Mouse (Mus musculus) lung, embryonic 15.5 days (tissue): ENCODE results near the gene Kdelr1. TPM values are rescaled to one million over a fixed set of nuclear protein-coding genes. Genes with fewer than 3 reads are reported as not detected.
A peak's percentile ranks its signal among the peaks of the same experiment; 100 is the strongest.
"Not testable (repeated sequence)": the region's sequence is repeated elsewhere in the genome, so short reads cannot be mapped to it uniquely, and the experiment has no call there.

Experiments used
- ATAC-seq: fragments of 200-750 bp; cut with Nextera tagmentation; 2 replicates; pipeline ENCODE4 v1.8.0; 2017; ENCODE audit warnings: moderate number of reproducible peaks, borderline replicate concordance; ENCODE audit not compliant: low FRiP score, low TSS enrichment; ENCODE audit errors: extremely low read depth
- H3K27ac ChIP-seq: fragments of 300-500 bp; sonication (generic); 2 replicates; pipeline ENCODE4 v1.5.1; 2015; ENCODE audit warnings: moderate library complexity, mild to moderate bottlenecking, inconsistent platforms
- H3K27me3 ChIP-seq: fragments of 300-500 bp; sonication (generic); 2 replicates; pipeline ENCODE4 v1.6.1; 2015; ENCODE audit warnings: inconsistent platforms
- H3K36me3 ChIP-seq: fragments of 300-500 bp; sonication (generic); 2 replicates; pipeline ENCODE4 v1.6.1; 2015; ENCODE audit warnings: inconsistent platforms
- H3K4me1 ChIP-seq: fragments of 300-500 bp; sonication (generic); 2 replicates; pipeline ENCODE4 v1.6.1; 2015; ENCODE audit warnings: inconsistent platforms
- H3K4me2 ChIP-seq: fragments of 300-500 bp; sonication (generic); 2 replicates; pipeline ENCODE4 v1.6.1; 2015; ENCODE audit warnings: inconsistent platforms, mild to moderate bottlenecking, moderate library complexity
- H3K4me3 ChIP-seq: fragments of 300-500 bp; sonication (generic); 2 replicates; pipeline ENCODE4 v1.5.1; 2015; ENCODE audit warnings: mild to moderate bottlenecking, inconsistent platforms
- H3K9ac ChIP-seq: fragments of 300-500 bp; sonication (generic); 2 replicates; pipeline ENCODE4 v1.6.1; 2015; ENCODE audit warnings: inconsistent platforms
- H3K9me3 ChIP-seq: fragments of 300-500 bp; sonication (generic); 2 replicates; pipeline ENCODE4 v1.6.1; 2016; ENCODE audit warnings: inconsistent platforms
- WGBS: fragments of 180-500 bp; shearing (Covaris S2); methylation state at CpG from one replicate; pipeline ENCODE4 v1.1.7; 2015; 5-methylcytosine and 5-hydroxymethylcytosine counted together
- polyA plus RNA-seq: library from polyadenylated mRNA; unstranded; fragments of >200 nt; fragmentation: Nextera tagmentation; extraction: Ambion mirVana; gene quantifications from 2 replicates; pipeline ENCODE4 v1.2.1, GENCODE M21; 2015

Kdelr1 gene
- polyA plus RNA-seq, 1 experiment from 2014 or later, result 67.4 TPM

DNA sequence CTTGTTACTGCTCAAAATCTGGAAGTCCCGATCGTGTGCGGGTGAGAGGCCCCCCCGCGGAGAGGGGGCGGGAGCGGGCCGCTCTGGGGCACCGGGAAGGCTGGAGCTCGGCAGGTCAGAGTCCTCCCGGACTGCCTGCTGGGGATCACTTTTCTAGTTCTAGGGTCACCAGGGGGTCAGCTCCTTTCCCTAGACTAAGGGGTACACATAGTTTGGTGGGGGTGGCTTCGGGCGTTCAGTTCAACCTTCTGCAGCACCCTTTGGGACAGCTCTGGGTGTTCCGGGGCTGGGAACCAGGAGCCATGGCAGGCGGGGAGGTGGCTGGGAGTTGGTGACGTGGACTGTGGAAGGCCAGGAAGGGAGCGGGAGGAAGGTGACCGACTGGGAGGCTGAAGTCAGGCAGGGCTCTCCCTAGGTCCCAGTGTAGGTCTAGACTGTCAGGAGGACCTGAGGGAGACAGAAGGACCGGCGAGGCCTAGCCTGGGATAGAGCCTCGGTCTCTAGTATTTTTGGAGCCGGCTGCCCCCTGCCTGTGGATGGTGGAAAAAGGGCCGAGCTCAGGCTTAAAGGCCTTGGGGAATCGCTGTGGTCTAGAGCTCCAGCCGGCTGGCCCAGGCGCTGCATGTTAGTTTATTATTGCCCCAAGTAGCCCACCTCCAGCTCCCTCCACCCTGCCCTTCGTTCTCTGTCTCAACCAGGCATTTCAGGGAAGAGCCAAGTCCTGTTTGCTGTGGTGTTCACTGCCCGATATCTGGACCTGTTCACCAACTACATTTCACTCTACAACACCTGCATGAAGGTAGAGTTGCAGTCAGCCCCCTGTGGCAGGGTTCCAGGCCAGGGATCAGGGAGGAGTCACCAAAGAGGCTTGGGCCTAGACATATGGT lies 732 bp downstream of the Kdelr1 start:
- Histone ChIP-seq H3K4me2 (peak overlapping the region; percentile 70), H3K9ac (peak overlapping the region; percentile 94), H3K4me1 (peaks cover 35% of the 10 kb centered on the region), H3K27ac (peak overlapping the region; percentile 92), H3K36me3 (peaks cover 32% of the 10 kb centered on the region), H3K9me3 (no peaks in the 10 kb centered on the region), H3K4me3 (peak overlapping the region; percentile 78), H3K27me3 (peaks cover 37% of the 10 kb centered on the region)
- WGBS, result 2% methylated on average over 28 of the region's 28 CpGs
- peak; percentile 44 for ATAC-seq

DNA sequence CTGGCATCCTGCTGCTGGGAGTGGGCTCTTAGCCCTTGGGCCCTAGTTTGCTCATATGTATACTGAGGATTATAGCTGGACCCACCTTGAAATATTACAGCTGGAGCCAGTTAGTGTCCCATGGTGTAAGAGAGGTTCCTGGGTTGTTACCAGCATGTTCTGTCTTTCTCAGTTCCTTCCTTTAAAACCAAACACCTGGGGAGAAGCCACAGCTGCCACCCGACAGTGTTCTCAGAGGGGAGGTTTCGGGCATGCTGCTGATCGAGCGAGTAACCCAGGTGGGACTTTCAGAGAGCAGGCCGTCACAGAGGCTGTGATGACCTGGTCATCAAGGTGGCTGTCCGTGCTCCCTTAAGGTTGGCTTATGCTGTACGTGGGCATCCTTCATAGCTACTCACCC lies 4.3 kb downstream of the Kdelr1 start:
- Histone ChIP-seq H3K27me3 (peaks cover 2% of the 10 kb centered on the region; the same call in 1 of the 2 replicates), H3K9me3 (no peaks in the 10 kb centered on the region)
- ATAC-seq, result no peak

DNA sequence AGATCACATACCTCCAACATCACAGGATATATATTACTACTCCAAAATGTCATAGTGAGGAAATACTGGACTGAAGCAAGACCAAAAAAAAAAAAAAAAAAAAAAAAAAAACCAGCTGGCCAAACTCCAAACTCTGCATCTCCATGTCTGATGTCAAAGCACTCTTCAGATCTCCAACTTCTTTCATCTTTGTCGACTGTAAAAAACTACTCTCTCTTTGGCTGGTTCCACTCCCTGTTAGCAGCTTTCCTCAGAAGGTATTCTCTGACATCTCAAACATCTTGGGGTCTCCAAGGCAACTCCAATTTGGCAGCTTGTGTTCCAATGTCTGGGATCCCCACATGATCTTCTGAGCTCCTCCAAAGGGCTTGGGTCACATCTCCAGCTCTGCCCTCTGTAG lies 5.7 kb downstream of the Kdelr1 start, which contains the start of gene Grin2d:
TSS of gene Grin2d (minus strand) at position 101 of the 400 bp plus-strand sequence.
- not testable (repeated sequence) for H3K9ac ChIP-seq, H3K9me3 ChIP-seq, H3K27me3 ChIP-seq

More for the DNA sequence above, 4.3 kb downstream of the Kdelr1 start:
- peaks cover 16% of the 10 kb centered on the region for H3K4me1 ChIP-seq
- no peak overlapping the region for H3K9ac ChIP-seq
- H3K27ac ChIP-seq, result no peak overlapping the region
- H3K4me3 ChIP-seq, result no peak overlapping the region
- no peak overlapping the region for H3K4me2 ChIP-seq
- H3K36me3 ChIP-seq, result peaks cover 66% of the 10 kb centered on the region
- 98% methylated on average over 7 of the region's 7 CpGs for WGBS

DNA sequence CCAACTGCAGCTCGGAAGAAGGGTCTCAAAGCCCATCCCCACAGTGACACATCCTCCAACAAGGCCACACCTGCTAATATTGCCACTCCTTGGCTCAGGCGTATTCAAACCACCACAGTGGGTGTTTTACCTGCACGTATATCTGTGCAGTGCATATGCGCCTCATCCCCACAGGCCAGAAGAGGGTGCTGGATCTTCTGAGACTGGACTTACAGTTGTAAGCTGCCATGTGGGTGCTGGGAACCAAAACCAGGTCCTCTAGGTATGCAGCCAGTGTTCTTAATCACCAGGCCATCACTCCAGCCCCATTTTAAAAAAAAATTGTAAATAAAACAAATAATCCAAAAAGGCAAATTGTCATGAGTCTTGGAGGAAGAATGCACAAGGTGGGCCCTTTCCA lies 8.0 kb downstream of the Kdelr1 start:
- H3K27me3 ChIP-seq, result no peaks in the 10 kb centered on the region
- peaks cover 96% of the 10 kb centered on the region for H3K36me3 ChIP-seq
- no peak for ATAC-seq
- no peak overlapping the region for H3K4me2 ChIP-seq
- WGBS, result 92% methylated on average over 4 of the region's 4 CpGs
- no peak overlapping the region for H3K9ac ChIP-seq
- no peaks in the 10 kb centered on the region for H3K4me1 ChIP-seq
- H3K9me3 ChIP-seq, result no peaks in the 10 kb centered on the region
- H3K4me3 ChIP-seq, result no peak overlapping the region
- no peak overlapping the region for H3K27ac ChIP-seq

More for the DNA sequence above, 5.7 kb downstream of the Kdelr1 start, which contains the start of gene Grin2d:
- H3K27ac ChIP-seq, ATAC-seq, H3K4me2 ChIP-seq, H3K4me3 ChIP-seq: not testable (repeated sequence)
- peaks cover 80% of the 10 kb centered on the region for H3K36me3 ChIP-seq
- 77% methylated on average over 1 of the region's 1 CpGs for WGBS
- H3K4me1 ChIP-seq, result peaks cover 16% of the 10 kb centered on the region

DNA sequence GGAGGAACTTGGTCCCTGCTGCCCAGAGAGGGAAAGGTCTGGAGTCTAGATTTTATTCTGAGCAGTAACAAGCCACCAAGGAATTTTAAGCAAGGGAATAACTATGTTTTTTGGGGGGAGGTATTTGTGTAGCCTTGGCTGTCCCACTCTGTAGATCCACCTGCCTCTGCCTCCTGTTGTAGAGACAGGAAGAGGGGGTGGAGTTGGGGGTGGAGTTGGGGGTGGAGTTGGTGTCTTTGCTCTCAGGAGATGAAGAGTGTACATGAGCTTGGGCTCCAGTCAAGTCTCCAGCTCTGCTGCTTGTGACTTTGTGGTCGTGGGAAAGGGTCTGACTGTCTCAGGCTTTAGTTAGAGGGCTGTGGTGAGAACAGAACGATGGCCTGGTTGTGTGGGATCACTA lies 8.4 kb downstream of the Kdelr1 start:
- no peak overlapping the region for H3K9ac ChIP-seq
- no peaks in the 10 kb centered on the region for H3K27me3 ChIP-seq
- no peak overlapping the region for H3K27ac ChIP-seq
- no peak overlapping the region for H3K4me2 ChIP-seq
- no peaks in the 10 kb centered on the region for H3K4me1 ChIP-seq
- WGBS, result 85% methylated on average over 2 of the region's 2 CpGs
- no peak for ATAC-seq
- no peaks in the 10 kb centered on the region for H3K9me3 ChIP-seq
- peaks cover 96% of the 10 kb centered on the region for H3K36me3 ChIP-seq
- H3K4me3 ChIP-seq, result no peak overlapping the region

DNA sequence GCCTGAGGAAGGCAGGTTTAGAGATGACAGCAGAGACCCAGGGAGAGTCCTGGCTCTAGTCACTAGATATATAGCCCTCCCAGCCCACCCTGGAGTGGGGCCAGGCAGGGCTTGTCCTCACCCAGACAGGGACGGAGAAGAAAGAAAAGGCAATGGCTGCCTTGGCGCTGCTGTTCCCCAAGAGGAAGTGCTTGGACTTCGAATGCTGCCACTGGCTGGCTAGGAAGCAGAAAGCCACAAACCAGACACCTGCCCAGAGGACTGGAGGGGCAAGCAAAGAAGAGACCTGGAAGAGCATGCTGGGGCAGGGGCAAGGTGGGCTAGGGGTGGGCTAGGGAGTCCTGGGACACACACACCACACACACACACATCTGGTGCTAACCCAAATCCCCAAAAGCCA lies 14.7 kb downstream of the Kdelr1 start:
- H3K9ac ChIP-seq, result no peak overlapping the region
- peaks cover 38% of the 10 kb centered on the region for H3K36me3 ChIP-seq
- no peak overlapping the region for H3K4me3 ChIP-seq
- H3K9me3 ChIP-seq, result no peaks in the 10 kb centered on the region
- no peaks in the 10 kb centered on the region for H3K4me1 ChIP-seq
- H3K27me3 ChIP-seq, result no peaks in the 10 kb centered on the region
- no peak overlapping the region for H3K4me2 ChIP-seq
- H3K27ac ChIP-seq, result no peak overlapping the region
- WGBS, result 30% methylated on average over 3 of the region's 3 CpGs
- ATAC-seq, result no peak

DNA sequence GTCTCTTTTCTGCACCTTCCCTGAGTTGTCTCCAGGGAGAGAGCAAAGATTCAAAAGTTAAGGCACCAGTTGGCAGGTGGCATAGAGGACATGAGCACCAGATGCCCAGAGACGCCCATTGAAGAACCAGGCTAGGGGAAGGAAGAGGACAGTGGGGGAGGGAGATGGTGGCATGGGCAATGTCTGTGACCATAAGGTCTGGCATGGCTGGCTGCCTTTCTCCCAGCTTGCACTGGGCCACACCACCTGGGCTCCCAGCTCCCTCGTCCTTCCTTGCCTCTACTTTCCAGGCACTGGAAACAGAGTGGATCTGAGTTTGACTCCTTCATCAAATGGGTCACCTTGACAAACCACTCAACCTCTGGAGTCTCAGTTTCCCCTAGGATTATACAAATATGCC lies 20.1 kb downstream of the Kdelr1 start:
- H3K27me3 ChIP-seq, result no peaks in the 10 kb centered on the region
- H3K4me3 ChIP-seq, result no peak overlapping the region
- no peaks in the 10 kb centered on the region for H3K9me3 ChIP-seq
- 87% methylated on average over 2 of the region's 2 CpGs for WGBS
- no peak for ATAC-seq
- H3K36me3 ChIP-seq, result no peaks in the 10 kb centered on the region
- no peak overlapping the region for H3K9ac ChIP-seq
- no peak overlapping the region for H3K4me2 ChIP-seq
- peaks cover 12% of the 10 kb centered on the region for H3K4me1 ChIP-seq
- no peak overlapping the region for H3K27ac ChIP-seq

DNA sequence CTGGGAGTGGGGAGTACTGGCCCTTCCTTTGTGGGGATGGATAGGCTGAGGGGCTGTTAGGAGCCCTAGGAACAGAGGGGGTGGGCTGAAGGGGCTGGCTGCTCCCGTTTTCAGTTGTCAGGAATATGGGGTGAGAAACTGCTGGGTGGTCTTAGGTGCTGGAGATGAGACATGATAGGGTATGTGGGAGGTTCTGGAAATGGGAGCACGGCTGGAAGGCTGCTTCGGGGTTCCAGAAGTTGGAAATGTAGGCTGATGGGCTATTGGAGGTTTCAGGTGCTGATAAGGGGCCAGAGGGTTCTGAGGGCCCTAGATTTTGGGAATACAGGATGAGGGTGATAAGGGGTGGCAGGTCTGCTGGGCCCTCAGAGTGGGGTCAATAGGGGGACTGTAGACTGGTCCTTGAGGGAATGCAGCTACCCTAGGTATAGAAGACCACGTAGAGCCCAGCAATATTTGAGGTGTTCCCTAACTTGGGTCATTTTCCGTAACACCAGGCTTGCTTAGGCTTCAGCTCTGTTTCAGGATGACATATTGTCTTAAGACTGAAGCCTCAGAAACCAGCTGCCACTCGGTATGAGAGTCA lies 23.5 kb downstream of the Kdelr1 start:
- H3K4me2 ChIP-seq, result peak overlapping the region; percentile 81
- ATAC-seq, result peak; percentile 17
- H3K27ac ChIP-seq, result peak overlapping the region; percentile 56
- H3K27me3 ChIP-seq, result no peaks in the 10 kb centered on the region
- WGBS, result 66% methylated on average over 6 of the region's 6 CpGs
- no peaks in the 10 kb centered on the region for H3K9me3 ChIP-seq
- H3K4me3 ChIP-seq, result peak overlapping the region; percentile 45
- no peaks in the 10 kb centered on the region for H3K36me3 ChIP-seq
- H3K9ac ChIP-seq, result no peak overlapping the region
- peaks cover 15% of the 10 kb centered on the region for H3K4me1 ChIP-seq

DNA sequence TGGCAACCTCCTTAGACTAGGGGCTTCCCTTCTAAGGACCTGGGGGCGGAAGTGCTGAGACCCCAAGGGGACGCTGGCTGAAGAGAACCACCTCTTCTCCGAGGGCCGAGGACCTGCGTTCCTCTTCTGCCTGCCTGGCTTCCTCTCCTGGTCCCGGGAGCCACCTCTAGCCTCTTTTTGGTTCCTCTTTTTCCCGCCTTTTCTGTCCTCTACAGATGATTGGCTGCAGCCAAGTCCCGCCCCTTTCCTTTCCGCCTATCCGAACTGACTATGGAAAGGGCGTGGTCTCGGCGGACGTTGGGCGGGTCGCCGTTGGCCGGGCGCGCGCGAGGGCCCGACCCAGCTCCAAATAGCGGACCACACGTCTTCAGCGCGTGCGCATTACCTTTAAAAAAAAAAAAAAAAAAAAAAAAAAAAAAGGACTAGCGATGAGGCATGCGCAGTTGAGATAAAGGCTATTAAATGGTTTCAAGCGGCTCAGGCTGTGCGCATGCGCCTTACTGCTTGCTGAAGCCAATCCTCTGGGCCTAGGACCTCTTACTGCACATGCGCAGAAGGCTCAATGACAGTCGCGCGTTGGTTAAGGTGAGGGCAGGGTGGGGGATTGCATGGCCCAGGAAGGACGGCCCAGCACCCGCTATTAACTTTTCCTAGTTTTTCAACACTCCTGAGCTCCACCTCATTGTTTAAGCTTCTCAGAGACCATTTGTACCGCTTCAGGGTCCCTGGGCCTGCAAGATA lies 24.1 kb downstream of the Kdelr1 start, which contains the start of the genes Syngr4 and Tmem143:
TSS of gene Syngr4 (minus strand) at position 198 of the 741 bp plus-strand sequence.
TSS of gene Tmem143 (plus strand) at position 425 of the 741 bp plus-strand sequence.
- Histone ChIP-seq H3K36me3 (no peaks in the 10 kb centered on the region), H3K4me3 (peak within 1 kb of the TSS; percentile 45), H3K9ac (peak within 1 kb of the TSS; percentile 53), H3K27ac (peak within 1 kb of the TSS; percentile 73), H3K4me1 (peaks cover 15% of the 10 kb centered on the region), H3K9me3 (no peaks in the 10 kb centered on the region), H3K4me2 (peak within 1 kb of the TSS; percentile 81), H3K27me3 (no peaks in the 10 kb centered on the region)
- under 1% methylated on average over 40 of the region's 40 CpGs for WGBS
- peak; percentile 90 for ATAC-seq

DNA sequence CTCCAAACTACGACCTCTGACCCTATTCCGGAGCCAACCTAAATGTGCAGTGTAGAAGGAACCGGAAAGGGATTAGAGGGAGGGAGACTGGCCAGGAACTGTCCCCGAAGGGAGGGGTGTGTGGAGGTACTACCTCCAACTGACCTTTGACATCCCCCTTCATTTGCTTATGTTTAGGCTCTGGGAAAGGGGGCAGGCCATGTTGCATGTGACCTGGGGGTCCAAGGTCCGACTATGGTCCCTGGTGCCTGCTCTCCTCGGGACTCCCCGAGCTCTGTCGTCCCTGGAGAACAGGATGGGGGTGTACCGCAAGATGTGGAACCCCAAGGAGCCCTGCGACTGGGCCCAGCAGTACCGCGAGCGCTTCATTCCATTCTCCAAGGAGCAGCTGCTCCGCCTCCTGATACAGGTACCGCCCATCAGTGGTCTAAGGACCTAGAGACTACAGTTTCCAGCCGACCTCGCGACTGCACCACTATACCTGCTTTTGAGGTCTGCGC lies 24.7 kb downstream of the Kdelr1 start:
- Histone ChIP-seq H3K4me2 (peak overlapping the region; percentile 81), H3K27me3 (no peaks in the 10 kb centered on the region), H3K9me3 (no peaks in the 10 kb centered on the region), H3K9ac (peak overlapping the region; percentile 53), H3K27ac (peak overlapping the region; percentile 73), H3K4me1 (peaks cover 15% of the 10 kb centered on the region), H3K4me3 (peak overlapping the region; percentile 45), H3K36me3 (no peaks in the 10 kb centered on the region)
- WGBS, result 2% methylated on average over 19 of the region's 19 CpGs
- peak; percentile 51 for ATAC-seq

DNA sequence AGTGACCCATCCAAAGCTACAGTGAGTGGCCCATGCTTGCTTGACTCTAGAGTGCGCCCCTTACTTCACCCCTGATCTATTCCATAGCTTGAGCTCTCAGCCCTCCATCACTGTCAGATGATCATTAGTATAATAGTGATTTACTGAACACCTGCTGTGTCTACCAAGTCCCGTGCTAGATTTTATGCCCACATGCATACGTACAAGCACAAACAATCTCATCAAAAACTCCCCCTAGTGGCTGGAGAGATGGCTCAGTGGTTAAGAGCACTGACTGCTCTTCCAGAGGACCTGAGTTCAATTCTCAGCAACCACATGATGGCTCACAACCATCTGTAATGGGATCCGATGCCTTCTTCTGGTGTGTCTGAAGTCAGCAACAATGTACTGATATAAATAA lies 25.6 kb downstream of the Kdelr1 start:
- not testable (repeated sequence) for H3K9ac ChIP-seq, H3K27me3 ChIP-seq, H3K9me3 ChIP-seq, H3K4me3 ChIP-seq, H3K27ac ChIP-seq, ATAC-seq, H3K36me3 ChIP-seq
- Histone ChIP-seq H3K4me1 (peaks cover 15% of the 10 kb centered on the region), H3K4me2 (peak overlapping the region; percentile 81)
- 58% methylated on average over 4 of the region's 4 CpGs for WGBS
